Mouse (Mus musculus) kidney, adult 11 months (tissue): Measurements from ENCODE around the gene Dcun1d5.
"Not testable (repeated sequence)": the region's sequence is repeated elsewhere in the genome, so short reads cannot be mapped to it uniquely, and the experiment has no call there.

ENCODE experiments used
- DNase-seq: peaks from one replicate; pipeline ENCODE4 v3.0.0; 2022

The Dcun1d5 gene

GRCm38 (mm10) chr9:7184172-7184896 lies at the start of gene Dcun1d5, which contains the start of gene Dync2h1:
Gene Dcun1d5 (plus strand): TSS chr9:7184520.
Gene Dync2h1 (minus strand): TSS chr9:7184446.
- DNase-seq: peak; percentile 95

- no peak for DNase-seq
Observed at GRCm38 (mm10) chr9:7154391-7154790, 29.9 kb upstream of the Dcun1d5 start.

- DNase-seq: no peak
Observed at GRCm38 (mm10) chr9:7158605-7159004, 25.7 kb upstream of the Dcun1d5 start.

GRCm38 (mm10) chr9:7159718-7160117 lies 24.6 kb upstream of the Dcun1d5 start:
- no peak for DNase-seq

DNA sequence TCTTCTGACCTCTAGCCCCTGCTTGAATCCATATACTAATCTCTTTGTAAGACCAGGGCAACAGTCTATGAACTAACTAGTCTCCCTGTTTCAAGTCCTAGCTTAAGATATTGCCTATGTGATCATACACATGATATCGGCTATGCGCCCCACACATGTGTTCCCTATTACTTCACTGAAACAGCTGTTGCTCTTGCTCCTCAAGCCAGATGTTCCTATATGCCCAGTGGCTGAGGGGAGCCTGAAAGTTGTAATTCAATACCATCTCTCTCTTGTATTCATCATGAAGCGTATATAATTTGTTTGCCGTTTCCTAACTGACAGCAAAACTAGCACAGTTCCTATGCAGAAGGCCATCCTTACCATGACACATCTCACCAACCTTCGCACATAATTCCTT lies 23.6 kb upstream of the Dcun1d5 start:
- DNase-seq: no peak

DNA sequence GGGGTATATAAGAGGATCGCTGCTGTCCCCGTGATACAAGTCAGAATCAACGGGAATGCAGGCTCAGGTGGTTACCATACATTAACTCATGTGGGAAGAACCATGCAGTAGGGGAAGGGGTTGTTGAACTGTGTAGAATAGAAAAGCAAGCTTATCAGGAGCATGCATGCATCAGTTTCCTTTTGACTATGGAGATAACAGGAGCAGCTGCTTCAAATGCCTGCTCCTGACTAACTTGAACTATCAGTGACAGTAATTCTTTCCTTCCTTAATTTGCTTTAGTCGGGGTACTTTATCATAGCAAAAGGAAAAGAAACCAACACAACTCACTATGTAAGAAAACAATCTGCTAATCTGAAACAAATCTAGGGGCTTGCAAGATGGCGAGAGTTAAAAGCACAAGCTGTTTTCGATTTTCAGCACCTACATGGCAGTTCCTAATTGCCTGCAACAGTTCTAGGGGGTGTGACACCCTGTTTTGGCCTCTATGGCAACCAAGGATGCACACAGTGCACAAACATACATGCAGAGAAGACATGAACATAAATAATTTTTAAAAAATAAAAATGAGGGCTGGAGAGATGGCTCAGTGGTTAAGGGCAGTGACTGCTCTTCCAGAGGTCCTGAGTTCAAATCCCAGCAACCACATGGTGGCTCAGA lies 16.9 kb upstream of the Dcun1d5 start:
- DNase-seq: no peak

DNA sequence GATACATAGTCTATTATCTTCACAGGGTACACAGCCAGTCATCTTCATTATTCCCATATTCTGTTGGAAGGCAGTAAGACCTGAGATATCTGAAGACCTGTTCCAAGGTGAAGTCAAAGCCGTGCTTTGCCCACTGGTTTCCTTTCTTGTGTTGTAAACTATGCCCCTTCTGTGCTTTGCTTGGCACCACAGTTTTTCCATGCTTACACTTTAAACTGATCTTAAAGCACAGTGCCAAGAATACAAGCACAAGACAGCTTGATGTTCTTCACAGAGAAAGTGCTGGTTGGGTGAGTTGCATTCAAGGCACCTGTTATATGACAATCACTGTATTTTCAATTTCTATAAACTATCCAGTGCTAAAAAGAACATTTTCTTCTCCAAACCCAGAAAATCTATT lies 10.6 kb upstream of the Dcun1d5 start:
- peak; percentile 30 for DNase-seq

DNA sequence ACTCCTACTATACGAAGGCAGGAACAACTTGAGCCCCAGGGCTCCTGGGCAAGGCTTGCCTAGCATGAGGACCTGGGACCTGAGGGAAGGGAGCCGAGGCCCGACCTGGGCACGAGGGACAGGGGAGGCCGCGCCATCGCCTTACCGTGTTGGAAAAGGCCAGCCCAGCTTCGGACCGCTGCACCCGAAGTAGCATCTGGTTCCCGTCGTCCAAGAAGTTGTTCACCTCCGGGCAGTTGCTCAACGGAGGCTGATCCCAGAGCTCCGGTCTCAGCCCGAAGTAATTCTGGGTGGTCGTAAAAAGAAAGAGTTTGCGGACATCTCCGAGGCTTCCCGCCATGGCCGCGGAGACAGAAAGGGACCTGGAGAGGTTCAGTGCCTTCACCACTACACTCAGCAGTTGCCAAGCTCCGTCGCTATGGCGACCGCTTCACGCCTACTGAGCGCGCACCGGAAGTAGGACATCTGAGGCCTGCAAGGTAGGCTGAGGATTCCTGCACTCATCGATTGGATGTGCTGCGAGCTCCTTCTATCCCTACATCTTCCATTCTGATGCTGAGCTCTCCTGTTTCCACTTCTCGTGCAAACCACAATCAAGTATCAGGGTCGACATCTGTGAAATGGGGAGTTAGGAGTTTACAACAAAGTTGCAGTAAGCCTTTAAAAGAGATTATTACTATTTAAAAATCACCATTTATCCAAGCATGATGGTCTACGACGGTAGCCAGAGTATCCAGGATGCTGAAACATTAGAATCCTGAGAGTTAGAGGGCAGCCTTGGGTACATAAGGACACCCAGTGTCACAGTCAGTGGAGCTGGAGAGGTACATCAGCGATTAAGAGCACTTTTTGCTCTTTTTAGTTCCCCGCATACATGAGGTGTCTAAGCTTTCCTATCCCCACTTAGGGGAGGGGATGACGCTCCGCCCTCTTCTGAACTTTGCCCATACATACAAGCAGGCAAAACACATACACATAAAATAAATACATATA lies 7.4 kb upstream of the Dcun1d5 start:
- DNase-seq: peak; percentile 95

GRCm38 (mm10) chr9:7184897-7185291 lies 574 bp downstream of the Dcun1d5 start:
- peak; percentile 27 for DNase-seq

DNA sequence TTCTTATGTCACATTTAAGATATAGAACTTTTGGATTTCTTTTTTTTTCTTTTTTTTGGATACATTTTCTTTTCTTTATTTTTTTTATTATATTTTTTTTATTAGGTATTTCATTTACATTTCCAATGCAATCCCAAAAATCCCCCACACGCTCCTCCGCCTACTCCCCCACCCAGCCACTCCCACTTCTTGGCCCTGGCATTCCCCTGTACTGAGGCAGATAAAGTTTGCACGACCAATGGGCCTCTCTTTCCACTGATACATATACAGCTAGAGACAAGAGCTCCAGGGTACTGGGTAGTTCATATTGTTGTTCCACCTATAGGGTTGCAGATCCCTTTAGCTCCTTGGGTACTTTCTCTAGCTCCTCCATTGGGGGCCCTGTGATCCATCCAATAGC lies 6.4 kb downstream of the Dcun1d5 start:
- DNase-seq: not testable (repeated sequence)

DNA sequence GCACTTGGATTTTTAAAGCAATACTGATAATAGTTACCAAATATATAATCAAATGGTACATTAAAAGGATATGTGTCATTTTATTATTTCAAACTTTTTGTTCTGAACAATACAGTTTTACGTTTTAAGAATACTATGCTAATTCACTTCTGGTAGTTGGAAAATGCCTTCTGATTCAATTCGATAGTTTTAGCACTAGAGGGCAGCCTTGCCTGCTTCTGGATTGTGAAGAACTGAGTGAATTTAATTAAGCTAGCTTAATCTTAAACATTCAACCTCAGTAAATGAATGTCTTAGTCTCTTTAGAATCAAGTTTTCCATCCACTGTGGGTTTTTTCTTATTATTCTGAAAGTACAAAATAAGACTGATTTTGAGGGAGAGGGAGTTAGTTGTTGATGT lies 31.9 kb downstream of the Dcun1d5 start:
- DNase-seq: no peak

DNA sequence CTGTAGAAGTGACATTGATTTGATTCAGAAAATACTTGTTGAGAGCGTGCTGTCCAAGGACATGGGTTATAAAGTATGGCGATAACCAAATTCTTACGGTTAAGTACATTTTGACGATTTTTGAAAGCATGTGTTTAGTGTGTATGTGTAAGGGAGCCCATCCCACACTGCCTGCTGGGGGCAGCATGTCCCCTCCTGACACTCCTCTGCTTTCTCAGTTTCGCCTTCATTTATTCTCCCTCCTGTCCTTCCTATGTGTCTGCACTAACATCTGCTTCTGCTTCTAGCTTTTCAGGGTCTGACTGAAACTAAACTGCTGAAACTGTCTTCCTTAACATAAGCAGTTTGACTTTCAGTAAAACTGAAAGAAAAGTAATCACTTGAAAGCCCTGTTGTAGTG lies 36.7 kb downstream of the Dcun1d5 start:
- DNase-seq: no peak

DNA sequence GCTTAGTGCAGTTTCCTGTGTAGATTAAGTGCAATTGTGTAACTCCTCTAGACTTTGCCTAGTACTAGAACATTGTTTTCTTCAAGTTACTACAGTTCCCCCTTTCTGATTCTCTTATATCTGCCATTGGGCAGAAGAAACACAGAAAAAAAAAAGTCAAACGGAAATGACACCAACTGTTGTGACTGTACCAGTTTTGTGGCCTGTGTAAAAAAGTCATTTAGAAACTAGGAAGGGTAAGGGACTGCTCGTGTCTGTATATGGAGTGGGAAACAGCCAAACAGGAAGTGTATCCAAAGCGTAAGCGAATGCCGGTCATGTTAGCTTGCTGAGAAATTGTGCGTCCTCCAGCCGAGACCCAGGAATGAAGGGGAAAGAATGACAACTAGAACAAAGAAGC lies 37.1 kb downstream of the Dcun1d5 start:
- DNase-seq: no peak

DNA sequence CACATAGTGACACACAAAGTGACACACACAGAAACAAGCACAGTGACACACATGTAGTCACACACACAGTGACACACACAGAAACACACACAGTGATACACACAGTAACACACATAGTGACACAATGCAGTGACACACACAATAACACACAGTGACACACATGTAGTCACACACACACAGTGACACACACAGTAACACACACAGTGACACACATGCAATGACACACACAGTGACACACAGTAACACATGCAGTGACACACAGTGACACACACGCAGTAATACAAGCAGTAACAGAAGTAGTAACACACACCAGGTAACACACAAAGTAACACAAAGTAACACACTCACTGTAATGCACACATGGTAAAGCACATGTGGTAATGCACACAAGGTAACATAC lies 54.3 kb downstream of the Dcun1d5 start:
- no peak for DNase-seq

GRCm38 (mm10) chr9:7239967-7240366 lies 55.6 kb downstream of the Dcun1d5 start:
- no peak for DNase-seq

DNA sequence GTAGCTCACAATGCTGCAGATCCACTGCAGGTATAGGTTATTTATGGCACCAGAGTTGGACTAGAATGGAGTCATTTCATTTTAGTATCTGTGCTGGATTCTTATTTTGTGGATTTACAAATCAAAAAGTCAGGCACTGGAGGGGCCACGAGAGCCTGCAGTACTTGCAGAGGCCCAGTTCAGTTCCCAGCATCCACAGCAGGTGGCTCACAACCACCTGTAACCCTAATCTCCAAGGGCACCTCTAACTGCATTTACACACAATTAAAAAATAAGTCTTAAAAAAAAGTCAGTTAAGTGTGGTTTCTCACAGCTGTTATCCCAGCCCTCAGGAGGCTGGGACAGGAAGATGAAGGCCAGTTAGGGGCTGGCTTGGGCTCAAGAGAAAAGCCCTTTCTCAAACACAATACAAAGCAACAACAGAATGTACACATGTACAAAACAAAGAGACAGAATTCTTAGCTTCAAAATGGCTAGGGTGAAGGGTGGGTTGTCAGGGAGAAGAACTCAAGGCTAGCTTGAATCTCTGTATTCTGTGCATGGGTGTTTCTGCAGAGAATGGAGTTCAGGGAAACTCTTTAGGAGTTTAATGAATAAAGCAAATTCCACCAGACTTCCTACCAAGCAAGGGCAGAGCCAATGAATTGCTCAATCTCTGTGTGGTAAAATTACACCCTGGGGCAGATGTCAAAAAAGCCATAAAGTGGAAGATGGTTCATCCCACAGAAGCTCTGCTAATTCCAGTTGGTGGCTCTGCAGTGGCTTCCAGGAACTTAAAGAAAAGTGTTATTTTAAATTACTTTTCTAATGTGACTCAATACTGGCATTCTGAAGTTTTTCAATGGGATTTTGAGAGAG lies 68.7 kb downstream of the Dcun1d5 start:
- no peak for DNase-seq
